Mouse (Mus musculus): ENCODE data around the gene Gpd2.

The Gpd2 gene

DNA sequence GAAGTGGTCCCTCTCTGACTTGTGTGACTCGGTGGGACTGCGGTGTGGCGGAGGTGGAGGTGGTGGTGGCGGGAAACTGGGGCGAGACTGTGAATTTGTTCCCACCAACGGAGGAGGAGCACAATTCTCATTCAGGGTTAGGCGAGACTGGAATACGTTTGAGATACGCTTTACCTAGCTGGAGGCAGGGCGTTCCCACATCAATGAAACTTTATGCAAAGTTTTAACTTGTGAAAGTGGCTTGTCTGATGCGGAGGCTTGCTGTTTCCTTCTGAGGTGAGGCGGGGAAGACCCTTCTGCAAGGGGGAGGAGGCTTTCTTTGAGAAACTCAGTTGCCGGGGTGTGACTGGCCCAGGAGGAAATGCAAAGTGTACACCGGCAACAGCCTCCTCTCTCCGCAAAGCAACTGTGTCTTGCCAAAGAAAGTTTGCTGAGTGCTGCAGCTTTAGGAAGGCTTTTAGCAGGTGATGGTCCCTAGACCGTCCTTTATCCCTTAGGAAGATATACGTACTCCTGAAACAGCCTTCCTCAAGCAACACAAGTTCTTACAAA, 1.3 kb downstream of the Gpd2 start:
- CTCF ChIA-PET = interaction anchor here in 1 of 4 experiments (0.6 kb wide), 1 partner anchor 89 kb away, joined by 3 read pairs; no protein-coding TSS in a partner anchor
- POLR2A ChIA-PET = interaction anchor here (0.7 to 3.5 kb wide), 32 partner anchors 9 to 124 kb away, joined by 3 to 30 read pairs (median 5); partner anchors contain the start of gene Nr4a2 (in 1 of the 4)

DNA sequence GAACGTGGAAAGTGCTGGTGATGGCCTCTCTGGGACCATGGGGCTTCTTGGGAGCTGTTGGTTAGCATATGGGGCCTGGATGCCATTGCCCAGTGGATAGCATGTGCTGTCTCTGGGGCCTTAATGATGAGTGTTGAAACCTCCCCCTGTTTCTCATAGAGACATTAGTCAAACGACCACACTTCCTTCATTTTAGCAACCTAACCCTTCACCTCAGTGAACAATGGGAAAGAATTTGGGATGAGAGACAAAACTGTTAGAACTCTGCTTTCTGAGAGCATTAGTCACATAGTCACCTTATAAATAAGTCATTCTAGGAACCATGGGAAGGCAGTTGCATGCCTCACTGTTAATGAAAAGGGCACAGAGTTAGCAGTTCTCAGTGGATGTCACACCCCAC, 1.9 kb downstream of the Gpd2 start:
- CTCF ChIA-PET = interaction anchor here in 1 of 4 experiments (0.6 kb wide), 1 partner anchor 89 kb away, joined by 3 read pairs; no protein-coding TSS in a partner anchor
- POLR2A ChIA-PET = interaction anchor here in 2 of 4 experiments (0.8 to 2.5 kb wide), 3 partner anchors 9 to 30 kb away, joined by 4 to 10 read pairs (median 7); no protein-coding TSS in a partner anchor

DNA sequence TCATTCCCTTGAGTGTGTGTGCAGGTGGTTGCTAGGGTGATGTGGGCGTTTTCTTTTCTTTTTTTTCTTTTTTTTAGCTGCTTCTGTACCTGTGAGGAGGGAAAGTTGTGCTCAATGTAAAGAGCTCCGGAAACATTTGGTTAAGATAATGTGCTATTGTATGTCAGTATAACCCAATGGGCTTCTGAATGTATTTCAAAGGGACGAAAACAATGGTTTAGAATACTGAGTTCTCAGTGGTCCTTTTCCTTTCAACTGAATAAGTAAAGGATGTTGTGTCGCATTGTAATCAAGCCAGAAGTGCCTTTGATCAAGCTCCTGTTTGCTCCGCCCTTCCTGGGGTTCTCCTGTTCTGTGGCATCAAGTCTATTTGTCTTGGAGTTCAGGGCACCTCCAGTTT, 6.6 kb downstream of the Gpd2 start:
- ChIA-PET POLR2A (interaction anchor here in 3 of 4 experiments (0.5 to 2.1 kb wide), 15 partner anchors 9 to 126 kb away, joined by 3 to 9 read pairs (median 4); no protein-coding TSS in a partner anchor), CTCF (interaction anchor here in 2 of 4 experiments (0.6 to 1.0 kb wide), 3 partner anchors 11 to 128 kb away, joined by 3 to 5 read pairs (median 4); no protein-coding TSS in a partner anchor)

DNA sequence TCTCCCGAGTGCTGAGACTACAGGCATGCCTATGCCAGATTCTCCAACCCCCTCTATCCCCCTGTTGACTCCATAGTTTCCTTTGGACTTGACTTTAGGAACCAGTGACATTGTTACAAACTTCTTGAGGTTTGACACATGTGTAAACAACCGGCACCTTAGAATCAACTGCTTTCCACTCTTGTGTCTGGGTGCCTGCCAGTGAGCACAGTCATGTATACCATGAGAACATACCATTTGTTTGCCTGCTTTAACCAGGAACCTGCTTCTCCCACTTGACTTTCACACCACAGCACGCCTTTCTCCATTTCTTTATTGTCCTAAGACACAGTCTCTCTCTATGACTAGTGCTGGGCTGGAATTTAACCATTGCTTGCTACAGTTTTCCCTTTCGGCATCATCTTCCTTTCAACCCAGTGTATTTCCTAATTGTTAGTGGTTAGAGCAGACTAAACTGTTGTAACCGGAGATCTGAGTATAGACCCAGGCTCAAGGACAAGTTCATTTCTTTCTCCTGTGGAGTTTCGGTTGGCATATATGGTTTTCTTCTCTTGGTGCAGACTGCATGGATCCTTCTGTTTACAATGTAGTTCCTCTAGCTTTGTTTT, 8.4 kb downstream of the Gpd2 start:
- CTCF ChIA-PET = interaction anchor here in 1 of 4 experiments (0.8 kb wide), 1 partner anchor 129 kb away, joined by 3 read pairs; no protein-coding TSS in a partner anchor
- POLR2A ChIA-PET = interaction anchor here in 3 of 4 experiments (0.5 to 2.1 kb wide), 6 partner anchors 8 to 1231 kb away, joined by 3 to 8 read pairs (median 4); partner anchors contain the start of gene Gpd2 (in 1 of the 3)

DNA sequence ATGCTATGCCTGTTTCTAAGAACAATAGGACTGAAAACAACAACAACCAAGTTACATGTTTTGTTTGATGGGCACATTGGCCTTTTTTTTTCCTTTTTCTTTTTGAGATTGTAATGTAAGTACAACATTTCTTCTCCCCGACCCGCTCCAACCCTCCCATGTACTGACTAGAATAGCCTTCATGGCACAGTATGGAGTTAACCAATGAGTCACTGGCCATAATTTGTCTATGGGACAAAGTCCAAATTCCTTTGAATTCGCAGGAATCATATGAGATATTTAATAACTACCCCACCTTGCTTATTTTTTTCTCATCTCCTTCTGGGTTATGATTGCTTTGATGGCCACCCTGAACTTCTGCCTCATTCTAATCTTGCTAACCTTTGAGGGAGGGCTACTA, 12.7 kb downstream of the Gpd2 start:
- CTCF ChIA-PET = no interaction called here
- POLR2A ChIA-PET = interaction anchor here in 3 of 4 experiments (0.6 to 2.0 kb wide), 8 partner anchors 9 to 546 kb away, joined by 3 to 10 read pairs (median 4); partner anchors contain the start of gene Gpd2 (in 2 of the 3)

DNA sequence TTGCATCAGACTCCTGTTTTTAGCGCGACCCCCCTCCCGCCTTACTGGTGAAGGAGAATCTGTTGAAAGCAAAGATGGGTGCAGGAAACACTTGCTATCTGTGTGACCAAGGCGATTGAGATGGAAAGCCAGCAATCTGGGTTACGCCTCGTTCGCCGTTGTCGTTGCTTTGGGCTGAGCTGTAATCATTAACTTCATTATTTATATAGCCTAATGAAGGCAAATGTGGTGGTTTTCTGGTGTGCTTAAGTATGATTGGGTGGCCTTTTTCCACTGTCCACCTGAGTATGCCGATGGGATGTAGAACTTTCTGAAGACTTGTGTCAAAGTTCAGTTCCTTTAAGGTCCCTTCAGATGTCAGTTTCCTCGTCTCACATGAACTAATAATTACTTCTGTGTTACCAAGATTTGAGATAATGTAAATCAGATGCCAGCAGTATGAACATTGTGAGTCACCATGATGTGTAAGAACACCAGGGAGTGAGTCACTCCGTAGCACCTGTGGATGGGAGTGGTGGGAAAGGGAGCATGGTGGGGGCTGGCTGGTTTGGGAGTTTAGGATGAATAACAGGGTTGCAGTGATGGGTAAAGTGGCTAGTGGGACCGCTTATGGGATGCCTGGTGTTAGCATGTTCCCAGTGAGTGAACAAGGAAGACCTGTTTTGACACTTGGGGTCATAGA, 14.3 kb downstream of the Gpd2 start:
- POLR2A ChIA-PET = interaction anchor here in 2 of 4 experiments (1.8 to 5.9 kb wide), 4 partner anchors 8 to 14 kb away, joined by 8 to 30 read pairs (median 16); partner anchors contain the start of gene Gpd2 (in 2 of the 2)
- CTCF ChIA-PET = no interaction called here

DNA sequence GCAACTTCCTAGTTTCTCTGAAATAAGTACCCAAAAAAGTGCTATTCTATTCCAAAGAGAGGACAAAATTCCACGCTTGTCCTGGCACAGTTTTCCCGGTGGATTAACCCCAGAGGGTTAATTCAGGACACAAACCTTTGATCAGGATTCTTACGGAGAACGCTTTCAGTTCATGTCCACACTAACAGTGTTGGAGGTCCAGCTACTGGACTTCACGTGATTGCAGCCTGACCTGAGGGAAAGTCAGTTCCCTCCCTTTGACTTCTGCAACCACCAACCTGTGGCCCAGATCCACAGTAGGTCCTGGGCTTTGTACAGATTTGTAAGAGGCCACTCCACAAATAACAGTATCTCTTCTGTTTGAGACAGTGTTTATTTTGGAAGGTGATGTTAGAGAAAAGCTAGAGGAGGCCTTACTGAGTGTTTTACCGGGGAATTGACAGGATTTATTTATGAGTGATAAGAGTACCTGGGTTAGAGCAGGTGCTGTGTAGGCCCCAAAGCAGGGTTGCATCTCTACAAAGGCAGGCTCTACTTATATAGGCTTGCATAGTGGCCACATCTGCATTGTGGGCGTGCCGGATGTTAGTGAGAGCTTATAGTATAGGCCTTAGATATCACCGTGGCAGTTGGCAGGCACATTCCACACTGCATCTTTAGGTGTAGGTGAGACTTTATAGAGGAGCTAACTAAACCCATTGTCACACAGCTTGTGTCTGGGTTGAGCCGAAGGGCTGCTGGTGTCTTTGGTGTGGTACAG, 15.3 kb downstream of the Gpd2 start:
- CTCF ChIA-PET = interaction anchor here in 1 of 4 experiments (0.6 kb wide), 1 partner anchor 891 kb away, joined by 3 read pairs; no protein-coding TSS in a partner anchor
- POLR2A ChIA-PET = interaction anchor here in 3 of 4 experiments (0.6 to 5.9 kb wide), 10 partner anchors 9 to 69 kb away, joined by 3 to 30 read pairs (median 5); partner anchors contain the start of gene Gpd2 (in 3 of the 3)

DNA sequence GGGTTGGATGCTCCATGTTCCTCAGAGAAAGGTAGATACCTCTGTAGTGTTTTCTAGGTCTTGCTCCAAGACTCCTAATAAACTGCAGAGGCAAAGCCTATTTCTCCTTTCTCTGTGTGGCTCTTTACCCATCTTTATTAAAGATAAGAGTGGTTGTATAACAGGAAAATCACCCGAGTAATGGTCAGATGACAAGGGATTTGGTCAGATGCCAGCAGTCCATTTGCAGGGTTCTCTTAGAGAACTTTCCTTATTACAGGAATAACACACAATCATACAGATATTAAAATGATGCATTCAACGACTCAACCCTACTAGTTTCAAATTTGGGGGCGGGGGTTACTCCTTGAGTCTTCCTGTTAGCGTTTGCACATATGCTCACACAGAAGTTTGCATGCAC, 16.8 kb downstream of the Gpd2 start:
- ChIA-PET CTCF (no interaction called here), POLR2A (interaction anchor here (0.8 to 5.9 kb wide), 9 partner anchors 7 to 751 kb away, joined by 3 to 30 read pairs (median 5); partner anchors contain the start of gene Gpd2 (in 3 of the 4))

DNA sequence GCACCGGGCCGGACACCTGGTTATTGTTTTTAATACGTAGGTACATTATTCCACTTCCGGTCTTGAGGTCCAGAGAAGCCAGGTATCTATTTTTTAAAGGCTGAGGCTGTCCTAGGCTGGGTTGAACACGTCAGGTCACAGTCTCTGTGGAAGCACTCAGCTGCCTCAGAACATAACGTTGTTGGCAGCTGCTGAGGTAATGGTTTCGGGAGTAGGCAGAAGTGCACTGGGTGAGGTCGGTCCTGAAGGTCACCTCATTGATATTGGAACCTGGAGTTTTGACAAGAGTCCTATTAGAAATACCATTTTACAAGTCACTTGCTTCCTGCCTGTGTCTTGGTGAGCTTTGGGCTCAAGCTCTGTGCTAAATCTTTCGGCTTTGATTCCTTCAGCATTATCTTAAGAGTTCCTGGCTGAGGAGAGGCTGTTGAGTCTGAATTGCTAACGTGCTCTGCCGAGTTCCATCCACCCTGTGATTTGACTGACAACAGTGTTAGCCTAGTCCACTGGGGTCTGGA, 17.8 kb downstream of the Gpd2 start:
- POLR2A ChIA-PET = interaction anchor here in 3 of 4 experiments (0.7 to 5.9 kb wide), 15 partner anchors 8 to 140 kb away, joined by 3 to 30 read pairs (median 5); partner anchors contain the start of gene Gpd2 (in 3 of the 3)
- CTCF ChIA-PET = no interaction called here

DNA sequence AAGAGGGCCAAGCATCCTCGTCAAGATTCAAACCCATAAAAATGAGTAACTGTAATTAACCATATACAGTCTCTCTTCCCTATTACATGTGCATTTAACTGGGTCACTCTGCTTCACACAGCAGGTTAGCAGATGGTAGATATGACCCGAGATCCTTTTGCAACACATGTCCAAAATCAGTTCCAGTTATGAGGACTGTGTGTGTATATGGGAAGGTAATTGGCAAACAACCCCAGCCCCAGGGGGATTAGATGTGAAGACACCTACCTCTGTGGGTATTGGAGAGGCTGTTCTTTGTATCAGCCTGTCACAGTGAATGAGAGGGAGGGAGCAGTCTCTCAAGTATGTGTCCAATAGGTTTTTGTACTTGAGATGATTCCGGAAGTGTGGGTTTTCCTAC, 18.4 kb downstream of the Gpd2 start:
- ChIA-PET POLR2A (interaction anchor here (0.7 to 5.9 kb wide), 14 partner anchors 9 to 141 kb away, joined by 3 to 30 read pairs (median 6); partner anchors contain the start of gene Gpd2 (in 4 of the 4)), CTCF (interaction anchor here in 1 of 4 experiments (0.6 kb wide), 1 partner anchor 44 kb away, joined by 3 read pairs; no protein-coding TSS in a partner anchor)

DNA sequence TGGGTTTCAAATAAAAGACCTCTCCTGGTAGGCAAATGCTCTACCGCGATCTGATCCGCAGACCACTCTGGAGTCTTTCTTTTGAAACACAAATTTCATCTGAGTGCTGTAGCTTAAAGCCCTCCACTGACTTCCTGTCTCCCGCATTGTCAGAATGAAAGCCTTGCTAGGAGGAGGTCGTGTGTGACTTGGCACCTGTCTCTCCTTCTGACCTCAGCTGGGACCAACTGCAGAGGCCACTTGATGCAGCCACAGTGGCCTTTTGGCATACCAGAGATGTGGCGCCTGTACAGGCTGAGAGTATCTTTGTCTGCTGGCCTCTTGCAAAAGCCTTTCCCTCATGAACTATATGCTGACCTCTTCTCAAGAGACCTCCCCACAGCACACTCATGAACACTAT, 19.0 kb downstream of the Gpd2 start:
- ChIA-PET POLR2A (interaction anchor here in 3 of 4 experiments (0.7 to 5.9 kb wide), 15 partner anchors 9 to 374 kb away, joined by 3 to 30 read pairs (median 5); partner anchors contain the start of gene Gpd2 (in 3 of the 3)), CTCF (interaction anchor here in 1 of 4 experiments (0.6 to 0.7 kb wide), 2 partner anchors 44 to 59 kb away, joined by 3 read pairs; no protein-coding TSS in a partner anchor)

DNA sequence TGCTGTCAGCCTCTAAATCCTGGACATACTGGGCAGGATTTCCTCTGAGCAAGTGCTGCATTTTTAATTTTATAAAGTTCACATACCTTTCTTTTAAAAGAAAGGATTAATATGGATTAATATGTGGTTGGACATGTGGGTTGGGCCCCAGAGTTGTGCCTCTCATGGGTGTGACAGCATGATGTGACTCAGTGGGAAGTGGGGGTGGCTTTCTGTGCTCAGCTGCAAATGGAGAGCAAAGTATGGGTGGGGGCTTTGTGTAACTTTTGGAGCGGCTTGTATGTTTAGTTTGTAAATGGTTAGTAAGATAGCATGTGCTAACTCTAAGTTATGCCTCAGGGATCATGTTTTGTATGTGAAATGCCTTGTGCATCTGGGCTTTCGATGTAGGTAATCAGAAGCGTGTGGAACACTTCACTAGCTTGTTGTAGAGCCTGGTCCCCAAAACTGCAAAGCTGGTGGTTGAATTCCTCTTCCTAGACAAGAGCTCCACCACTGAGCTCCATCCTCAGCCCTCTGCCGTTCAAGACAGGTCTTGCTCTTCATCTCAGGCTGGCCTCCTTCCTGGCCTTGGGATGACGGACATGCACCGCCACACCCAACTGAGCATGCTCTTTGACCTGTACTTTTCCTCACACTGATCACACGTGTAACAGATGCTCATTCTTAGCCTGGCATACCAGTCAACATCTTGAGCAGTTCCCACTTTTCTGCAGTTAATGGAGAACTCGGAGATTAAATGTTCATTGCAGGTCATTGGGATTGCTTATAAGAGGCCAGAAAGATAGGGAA, 24.0 kb downstream of the Gpd2 start:
- CTCF ChIA-PET = no interaction called here
- POLR2A ChIA-PET = no interaction called here

DNA sequence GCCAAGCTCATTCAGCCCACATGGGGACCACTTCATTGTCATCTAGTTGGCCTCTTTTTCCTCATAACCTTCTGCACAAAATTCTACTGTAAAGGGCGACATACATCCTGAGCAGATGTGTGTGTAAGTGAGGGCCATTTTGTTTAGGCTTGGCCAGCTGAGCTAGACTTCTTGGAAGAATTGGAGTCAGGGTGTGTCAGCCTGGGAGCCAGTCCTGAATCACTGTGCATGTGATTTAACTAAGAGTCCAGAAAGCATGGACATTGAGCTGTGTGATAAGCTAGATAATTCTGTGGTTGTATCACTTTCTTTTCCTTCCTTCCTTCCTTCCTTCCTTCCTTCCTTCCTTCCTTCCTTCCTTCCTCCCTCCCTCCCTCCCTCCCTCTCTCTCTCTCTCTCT, 26.0 kb downstream of the Gpd2 start:
- ChIA-PET CTCF (no interaction called here), POLR2A (interaction anchor here in 3 of 4 experiments (0.6 to 1.8 kb wide), 6 partner anchors 9 to 30 kb away, joined by 3 to 5 read pairs (median 3); partner anchors contain the start of gene Gpd2 (in 1 of the 3))

DNA sequence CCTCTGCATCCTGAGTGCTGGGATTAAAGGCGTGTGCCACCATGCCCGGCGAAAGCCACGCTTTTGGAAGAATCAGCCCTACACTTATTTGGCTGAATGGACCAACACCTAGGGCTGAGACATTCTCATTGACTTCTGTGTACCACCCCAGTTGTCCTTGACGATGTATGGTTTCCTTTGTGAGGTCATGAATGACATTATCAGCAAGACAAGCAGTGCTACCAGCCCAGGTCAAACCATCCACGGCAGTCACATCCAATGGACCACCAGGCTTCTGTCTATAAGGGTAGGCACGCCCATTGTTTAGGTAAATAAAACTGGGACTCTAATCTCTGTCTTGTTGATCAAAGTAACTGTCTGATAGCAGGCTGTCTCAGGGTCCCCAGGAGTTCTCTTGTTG, 27.5 kb downstream of the Gpd2 start:
- ChIA-PET CTCF (no interaction called here), POLR2A (interaction anchor here in 2 of 4 experiments (1.7 to 2.7 kb wide), 2 partner anchors 9 to 47 kb away, joined by 6 to 8 read pairs; no protein-coding TSS in a partner anchor)

DNA sequence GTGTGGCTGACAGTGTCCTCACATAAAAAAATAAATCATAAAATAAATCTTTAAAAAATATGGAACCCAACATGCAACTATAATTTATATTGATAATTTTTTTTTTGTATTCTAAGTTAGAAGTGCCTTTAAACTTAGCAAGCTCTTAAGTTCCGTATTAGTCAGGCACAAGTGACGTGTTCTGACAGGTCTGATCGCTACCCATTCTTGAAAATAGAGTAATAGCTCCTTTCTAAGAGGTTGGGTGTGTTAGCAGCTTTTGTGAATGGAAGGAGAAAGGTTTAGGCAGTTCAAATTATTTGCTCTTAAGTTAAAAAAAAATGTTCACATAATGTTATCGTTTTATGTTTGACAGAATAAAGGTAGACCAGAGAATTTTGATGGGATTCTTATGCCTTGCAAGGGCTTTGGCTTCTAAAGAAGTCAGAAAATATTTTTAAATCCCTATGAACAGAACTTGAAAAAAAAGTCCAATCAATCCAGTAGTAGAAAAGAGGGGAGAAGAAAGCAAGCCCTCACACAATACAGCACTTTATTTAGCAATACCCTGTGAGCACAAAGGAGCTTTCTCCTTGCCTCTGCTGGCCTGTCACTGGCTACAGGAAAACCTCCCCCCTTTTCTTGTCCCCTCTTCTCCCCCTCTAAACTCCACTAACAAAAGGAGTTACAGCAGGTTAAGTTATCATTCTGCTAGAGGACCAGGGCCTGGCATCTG, 29.4 kb downstream of the Gpd2 start:
- POLR2A ChIA-PET = interaction anchor here in 3 of 4 experiments (0.6 to 2.7 kb wide), 10 partner anchors 11 to 106 kb away, joined by 3 to 8 read pairs (median 4); partner anchors contain the start of gene Gpd2 (in 1 of the 3)
- CTCF ChIA-PET = no interaction called here

DNA sequence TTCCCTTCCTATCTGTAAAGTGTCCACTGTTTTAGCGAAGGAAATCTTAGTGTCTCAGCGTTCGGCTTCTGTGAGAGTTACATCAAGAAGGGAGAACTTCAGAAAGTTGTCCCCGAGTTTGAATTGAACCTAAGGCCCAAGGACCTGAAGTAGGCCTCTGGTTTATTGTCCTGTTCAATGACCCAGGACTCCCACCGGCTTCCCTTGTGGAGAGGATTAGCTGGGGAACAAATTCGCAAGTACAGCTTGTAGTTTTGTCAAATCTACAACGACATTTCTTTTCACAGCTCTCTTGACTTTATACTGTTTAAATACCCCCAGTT, 29.9 kb downstream of the Gpd2 start:
- CTCF ChIA-PET = no interaction called here
- POLR2A ChIA-PET = interaction anchor here (0.6 to 2.7 kb wide), 9 partner anchors 11 to 80 kb away, joined by 3 to 8 read pairs (median 5); no protein-coding TSS in a partner anchor

Measured in embryonic stem cell, embryonic (primary cell).